Mouse (Mus musculus) right cerebral cortex, postnatal 14 days (tissue): Measurements from ENCODE around the gene Nup50.

Experiments
- DNase-seq: peaks from one replicate; pipeline ENCODE4 v3.0.0; 2022

Nup50 gene

GRCm38 (mm10) chr15:84953259-84953658 is 30.0 kb downstream of the Nup50 start:
- no peak for DNase-seq

- peak; percentile 65 for DNase-seq
Observed at GRCm38 (mm10) chr15:84957851-84958250, 34.6 kb downstream of the Nup50 start.

- no peak for DNase-seq
Observed at GRCm38 (mm10) chr15:84958331-84958730, 35.1 kb downstream of the Nup50 start.

DNA sequence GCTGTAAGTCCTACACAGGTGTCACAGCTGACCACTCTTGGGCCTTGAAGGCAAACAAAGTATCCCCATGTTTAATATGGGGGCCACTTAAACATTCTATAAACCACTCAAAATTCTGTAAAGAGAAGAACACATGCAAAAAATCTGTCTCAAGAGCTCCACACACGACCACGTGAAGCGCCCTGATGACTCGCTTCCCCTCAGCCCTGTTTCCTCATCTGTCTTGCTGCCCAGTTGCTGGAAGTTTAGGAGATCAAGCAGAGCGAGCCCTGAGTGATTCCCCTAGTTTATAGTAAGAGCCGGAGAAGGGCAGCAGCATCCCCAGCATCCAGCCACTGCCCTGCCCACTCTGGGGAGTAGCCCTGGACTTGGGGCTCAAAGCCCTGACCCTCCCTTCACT is 36.7 kb downstream of the Nup50 start:
- no peak for DNase-seq

GRCm38 (mm10) chr15:84960692-84961091 is 37.5 kb downstream of the Nup50 start:
- DNase-seq = peak; percentile 65

GRCm38 (mm10) chr15:84962518-84962917 is 39.3 kb downstream of the Nup50 start:
- no peak for DNase-seq

- no peak for DNase-seq
Observed at GRCm38 (mm10) chr15:84964771-84965170, 41.6 kb downstream of the Nup50 start.

DNA sequence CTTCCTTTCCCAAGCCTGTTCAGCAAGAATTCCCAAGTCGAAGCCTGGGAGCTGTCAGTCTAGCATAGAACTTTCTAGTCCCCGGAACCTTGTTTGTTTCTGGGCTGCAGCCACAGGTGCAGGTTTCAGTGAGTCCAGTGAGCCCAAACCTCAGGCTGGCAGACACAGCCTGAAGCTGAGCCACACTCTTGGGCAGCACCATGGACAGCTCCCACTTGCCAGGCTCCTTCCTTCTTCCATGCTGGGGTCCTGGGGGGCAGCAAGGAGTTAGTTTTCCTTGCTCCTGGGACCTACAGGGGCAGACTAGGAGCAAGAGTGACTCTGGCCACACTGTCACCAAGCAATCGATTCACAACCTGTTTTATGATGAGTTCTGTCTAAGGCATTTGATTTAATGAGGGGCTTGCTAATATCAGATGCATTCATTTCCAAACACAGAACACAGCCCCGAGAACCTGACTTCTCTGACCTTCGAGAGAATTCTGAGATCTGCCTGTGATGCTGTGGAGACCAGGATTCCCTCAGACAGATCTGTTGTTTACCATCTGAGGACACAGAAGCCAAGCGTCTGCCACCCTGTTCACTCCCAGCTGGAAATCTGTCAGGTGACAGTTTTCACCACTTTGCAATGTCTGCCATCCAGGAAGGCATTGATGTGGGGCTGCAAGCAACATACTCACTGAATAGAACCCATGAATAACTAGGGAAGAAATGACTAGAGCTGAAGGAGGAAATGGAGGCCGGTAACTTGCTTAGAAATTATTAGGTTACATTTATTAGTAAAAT is 42.6 kb downstream of the Nup50 start:
- DNase-seq = no peak

GRCm38 (mm10) chr15:84968534-84968933 is 45.3 kb downstream of the Nup50 start:
- DNase-seq = no peak

DNA sequence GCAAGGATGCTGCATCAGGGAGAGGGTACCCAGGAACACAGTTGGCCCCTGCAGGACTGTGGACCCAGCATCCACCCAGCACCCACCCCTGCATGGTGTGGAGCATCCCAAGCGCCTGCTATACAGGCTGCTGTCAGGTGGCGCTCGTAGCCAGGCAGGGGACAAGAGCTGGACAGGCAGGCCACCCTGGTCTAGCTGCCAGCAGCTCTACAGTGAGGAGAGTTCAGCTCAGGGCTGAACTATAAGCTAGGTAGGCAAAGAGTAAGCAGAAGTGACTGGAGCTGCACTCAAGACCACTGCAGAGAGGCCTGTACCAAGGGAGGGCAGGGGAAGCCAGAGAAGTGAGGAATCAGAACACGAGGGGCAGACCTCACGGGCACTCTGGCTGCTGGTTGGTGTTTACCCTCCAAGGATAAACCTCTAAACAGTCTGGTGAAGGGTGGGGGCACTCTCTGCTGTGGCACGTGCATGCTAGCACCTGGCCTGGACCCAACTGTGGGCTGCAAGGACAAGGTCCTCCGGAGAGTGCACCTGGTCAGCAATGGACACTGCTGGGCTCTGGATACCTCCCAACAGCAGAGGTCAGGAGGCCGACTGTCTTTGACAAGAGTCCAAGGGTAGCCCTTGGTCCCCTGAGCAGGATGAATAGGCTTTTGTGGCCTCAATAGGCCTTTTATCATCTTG is 49.8 kb downstream of the Nup50 start:
- no peak for DNase-seq

DNA sequence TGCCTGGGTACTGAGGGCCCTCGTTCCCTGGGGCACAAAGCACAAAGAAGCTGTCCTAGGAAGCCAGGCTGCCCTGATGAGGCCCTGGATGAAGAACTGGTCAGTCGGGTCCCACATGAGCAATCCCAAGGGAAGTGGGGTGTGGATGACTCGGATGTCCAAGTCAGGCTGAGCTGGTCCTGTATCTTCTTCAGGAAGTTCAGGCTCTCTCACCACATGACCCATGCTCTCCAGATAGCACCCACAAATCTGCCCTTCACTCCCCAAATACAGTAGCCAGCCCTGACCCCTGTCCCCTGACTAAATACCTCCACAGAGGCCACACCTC is 50.3 kb downstream of the Nup50 start:
- DNase-seq = no peak

DNA sequence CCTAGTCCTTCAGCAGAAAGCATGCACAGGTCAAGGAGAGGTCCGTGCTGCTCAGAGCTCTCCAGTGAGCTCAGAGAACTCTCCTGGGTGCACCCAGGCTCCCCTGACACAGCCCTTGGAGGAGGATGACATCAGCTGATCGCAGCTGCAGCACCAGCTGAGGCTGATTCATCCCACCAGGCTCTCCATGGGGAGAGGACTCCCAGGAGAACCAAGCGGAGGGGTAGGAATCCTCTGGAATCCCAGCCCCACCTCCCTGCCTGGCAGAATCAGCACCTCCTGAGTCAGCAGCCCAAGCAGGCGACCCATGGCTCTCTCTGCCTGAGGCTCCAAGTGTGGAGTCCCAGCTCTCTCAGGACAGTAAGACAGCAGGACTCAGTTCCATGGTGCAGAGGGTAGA is 52.5 kb downstream of the Nup50 start:
- peak; percentile 50 for DNase-seq

- no peak for DNase-seq
Observed at GRCm38 (mm10) chr15:84981609-84982313, 58.5 kb downstream of the Nup50 start.

GRCm38 (mm10) chr15:84982888-84983287 is 59.7 kb downstream of the Nup50 start:
- DNase-seq = no peak

DNA sequence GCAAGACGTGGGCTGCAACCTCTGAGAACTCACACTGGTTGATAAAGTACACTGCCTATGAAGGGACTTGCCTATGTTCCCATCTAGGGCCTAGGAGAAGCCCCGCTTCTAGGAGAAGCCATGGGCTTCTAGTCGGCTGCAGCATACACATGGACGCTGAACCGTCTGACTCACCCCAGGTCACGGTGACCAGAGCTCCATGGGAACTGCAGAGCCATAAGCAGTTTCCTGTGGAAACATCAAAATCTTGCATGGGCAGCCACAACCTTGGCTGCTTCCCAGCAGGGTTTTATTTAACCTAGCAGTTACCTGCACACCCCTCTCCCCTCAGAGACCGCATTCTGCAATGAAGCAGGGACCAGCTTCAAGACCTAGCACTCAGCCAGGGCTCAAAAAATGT is 60.5 kb downstream of the Nup50 start:
- no peak for DNase-seq

- no peak for DNase-seq
Observed at GRCm38 (mm10) chr15:84985516-84986160, 62.4 kb downstream of the Nup50 start.

GRCm38 (mm10) chr15:84986171-84987019 is 63.2 kb downstream of the Nup50 start:
- DNase-seq = no peak

DNA sequence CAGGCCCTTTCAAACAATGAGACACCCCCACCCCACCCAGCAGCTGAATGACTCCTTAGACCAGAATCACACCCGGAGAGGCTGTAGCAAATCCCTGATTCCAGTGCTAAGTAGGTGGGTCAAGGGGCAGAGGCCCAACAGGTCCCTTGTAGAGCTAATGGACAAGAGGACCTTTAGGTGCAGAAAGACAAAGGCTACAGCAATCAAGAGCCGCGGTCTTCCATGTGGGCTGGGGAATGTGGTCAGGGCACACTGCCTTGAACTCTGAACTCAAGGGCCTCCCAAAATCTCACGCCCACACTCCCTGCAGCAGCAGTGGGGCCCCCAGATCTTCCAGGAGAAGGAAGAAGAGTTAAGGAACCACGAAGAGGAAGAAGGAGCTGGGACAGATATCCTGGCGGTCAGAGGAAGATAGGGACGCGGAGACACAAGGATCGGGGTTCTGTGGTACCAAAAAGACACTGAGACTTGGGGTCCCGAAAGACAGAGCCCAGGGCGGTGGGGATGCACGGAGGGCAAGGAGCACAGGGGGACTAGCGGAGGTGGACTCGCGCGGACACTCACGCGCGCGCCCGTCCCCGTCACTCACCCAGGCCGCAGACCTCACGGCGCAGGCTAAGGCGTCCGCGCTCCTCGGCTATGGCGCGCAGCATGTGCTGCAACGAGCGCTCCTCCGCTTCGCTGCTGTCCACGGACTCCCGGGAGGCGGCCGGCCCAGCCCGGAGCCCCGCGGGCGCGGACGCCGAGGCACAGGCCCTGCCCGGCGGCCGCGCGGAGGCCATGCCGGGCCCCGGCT is 64.0 kb downstream of the Nup50 start:
- peak; percentile 47 for DNase-seq

DNA sequence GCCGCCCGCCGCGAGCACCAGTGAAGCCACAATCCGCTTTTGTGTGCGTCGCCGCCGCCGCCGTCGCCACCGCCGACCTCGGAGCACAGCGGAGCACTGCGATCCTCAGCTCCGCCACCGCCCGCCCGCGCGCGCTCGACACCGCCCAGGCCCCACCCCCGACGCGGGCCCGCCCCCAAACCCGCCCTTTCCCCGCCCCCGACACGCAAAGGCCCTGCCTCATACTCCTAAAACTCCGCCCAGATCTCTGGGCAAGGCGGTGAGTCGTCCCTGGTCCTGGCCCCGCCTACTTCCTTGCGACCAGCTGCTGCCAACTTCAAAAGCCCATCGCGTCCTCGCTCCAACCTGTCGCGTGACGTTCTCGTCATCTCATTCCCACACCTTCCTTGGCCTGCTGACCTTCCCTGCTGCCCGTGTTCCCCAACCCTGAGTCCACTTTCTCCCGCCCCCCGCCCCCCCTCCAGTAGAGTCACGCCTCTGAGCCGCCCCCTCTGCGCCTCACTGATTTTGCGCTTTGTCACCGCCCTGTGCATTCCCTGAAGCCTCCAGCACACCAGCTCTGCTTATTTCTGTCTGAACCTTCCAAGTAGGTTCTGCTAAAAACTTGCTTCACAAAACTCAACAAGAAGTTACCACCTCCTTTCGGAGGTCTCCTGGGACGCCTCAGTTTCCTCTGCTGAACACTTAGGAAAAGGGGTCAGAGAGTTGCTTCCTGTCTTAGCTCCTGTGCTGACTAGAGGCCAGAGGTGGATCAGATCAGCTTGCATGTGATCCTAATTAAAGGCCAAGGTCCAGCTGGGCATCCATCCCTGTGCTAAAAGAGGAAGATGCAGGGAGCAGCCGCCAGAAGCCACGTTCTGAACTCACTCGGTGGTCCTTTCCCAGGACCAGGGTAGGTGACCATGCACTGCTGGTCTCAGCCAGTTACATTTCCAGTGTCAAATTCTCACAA is 64.9 kb downstream of the Nup50 start, which contains the start of gene 5031439G07Rik:
Gene 5031439G07Rik, minus strand, starts transcription at position 678 of the 952 bp plus-strand sequence.
- peak; percentile 85 for DNase-seq

GRCm38 (mm10) chr15:84989098-84989497 is 65.9 kb downstream of the Nup50 start:
- no peak for DNase-seq
